Comparison of ENCODE assay signal across 8 mouse cellular contexts in the genomic region with DNA sequence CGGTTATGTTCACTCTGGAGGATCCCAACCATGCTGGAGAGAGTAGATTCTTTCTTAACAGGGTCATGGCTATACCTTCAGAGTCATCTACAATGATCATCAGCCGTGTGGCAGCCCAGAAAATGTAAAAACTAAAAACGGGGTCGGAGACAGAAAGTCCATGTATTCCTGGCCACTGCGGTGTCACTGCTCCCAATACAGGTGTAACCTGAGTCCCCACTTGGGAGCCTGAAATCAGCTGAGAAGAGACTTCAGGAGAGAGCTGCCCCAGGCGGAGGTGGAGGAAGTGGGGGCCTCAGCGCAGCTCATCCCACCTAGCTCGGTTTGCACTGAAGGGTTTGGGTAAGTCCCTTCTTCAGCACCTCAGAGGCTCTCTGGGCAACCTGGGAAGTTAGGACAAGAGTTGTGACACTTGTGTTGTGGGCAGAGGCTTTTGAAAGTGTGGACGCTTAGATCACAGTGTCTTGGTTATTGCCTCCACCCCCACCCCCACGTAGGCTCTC. TPM values are rescaled to one million over a fixed set of nuclear protein-coding genes. Genes with fewer than 3 reads are reported as not detected.
DNase-seq lines count a peak whose midpoint lies in the region; ATAC-seq and TF ChIP-seq lines count a peak whose summit lies in the region.

No protein-coding gene starts in this region.

- H3K4me2 ChIP-seq in kidney, embryonic 15.5 days = peak overlapping the region; percentile 68
- H3K4me2 ChIP-seq in hindbrain, embryonic 15.5 days = peak overlapping the region; percentile 73
- peak overlapping the region; percentile 52 for H3K4me2 ChIP-seq in midbrain, postnatal 0 days (ENCODE audit: low read depth, low read length, poor library complexity, severe bottlenecking)

- no peaks in the 10 kb centered on the region for H3K9me3 ChIP-seq in kidney, embryonic 15.5 days (replicated peaks)
- no peaks in the 10 kb centered on the region for H3K9me3 ChIP-seq in hindbrain, embryonic 15.5 days
- H3K9me3 ChIP-seq in midbrain, postnatal 0 days (ENCODE audit: low read length) = no peaks in the 10 kb centered on the region

- peak overlapping the region; percentile 53 for H3K4me3 ChIP-seq in kidney, embryonic 15.5 days (replicated peaks)
- H3K4me3 ChIP-seq in hindbrain, embryonic 15.5 days = peak overlapping the region; percentile 47
- peak overlapping the region; percentile 33 for H3K4me3 ChIP-seq in midbrain, postnatal 0 days (ENCODE audit: low read depth, low read length)

- TF ChIP-seq CTCF in midbrain, postnatal 0 days (IDR thresholded peaks at IDR 0.05) = no peak

- DNase-seq in kidney, postnatal 4 days = no peak
- DNase-seq in cerebellum, adult 8-10 months = peak; percentile 39
- no peak for DNase-seq in midbrain, postnatal 0 days (ENCODE audit: low spot score)
- no peak for DNase-seq in ovary, postnatal 10 days (ENCODE audit: low spot score)
- DNase-seq in spleen, postnatal 4 days (ENCODE audit: low spot score in 2 of 2) = no peak
- DNase-seq in frontal cortex, adult 2 months (ENCODE audit: extremely low spot score in 1 of 2, low spot score in 1 of 2) = no peak

- no peaks in the 10 kb centered on the region for H3K36me3 ChIP-seq in kidney, embryonic 15.5 days
- no peaks in the 10 kb centered on the region for H3K36me3 ChIP-seq in hindbrain, embryonic 15.5 days
- H3K36me3 ChIP-seq in midbrain, postnatal 0 days (ENCODE audit: insufficient read depth, low read length) = no peaks in the 10 kb centered on the region

- H3K27ac ChIP-seq in kidney, embryonic 15.5 days = no peak overlapping the region
- H3K27ac ChIP-seq in hindbrain, embryonic 15.5 days (replicated peaks) = peak overlapping the region; percentile 71; the same call in 1 of the 2 replicates
- no peak overlapping the region for H3K27ac ChIP-seq in midbrain, postnatal 0 days (ENCODE audit: low read depth, low read length)

- WGBS in kidney, embryonic 15.5 days = 36% methylated on average over 10 of the region's 10 CpGs
- WGBS in hindbrain, embryonic 15.5 days = 61% methylated on average over 10 of the region's 10 CpGs
- 55% methylated on average over 10 of the region's 10 CpGs for WGBS in midbrain, postnatal 0 days

- peak overlapping the region; percentile 53 for H3K9ac ChIP-seq in kidney, embryonic 15.5 days
- H3K9ac ChIP-seq in hindbrain, embryonic 15.5 days = peak overlapping the region; percentile 55
- peak overlapping the region; percentile 58 for H3K9ac ChIP-seq in midbrain, postnatal 0 days (replicated peaks; ENCODE audit: low read length, poor library complexity, severe bottlenecking)

- ATAC-seq in kidney, embryonic 15.5 days (replicated peaks; ENCODE audit: low FRiP score) = no peak
- 0 out of 2 replicates have a peak, but pooled peaks have one; percentile 0 for ATAC-seq in hindbrain, embryonic 15.5 days (ENCODE audit: low FRiP score, low read depth)
- ATAC-seq in midbrain, postnatal 0 days (ENCODE audit: low FRiP score) = no peak

- no peaks in the 10 kb centered on the region for H3K27me3 ChIP-seq in kidney, embryonic 15.5 days
- no peaks in the 10 kb centered on the region for H3K27me3 ChIP-seq in hindbrain, embryonic 15.5 days
- no peaks in the 10 kb centered on the region for H3K27me3 ChIP-seq in midbrain, postnatal 0 days (ENCODE audit: insufficient read depth, low read length)

- peaks cover 23% of the 10 kb centered on the region for H3K4me1 ChIP-seq in kidney, embryonic 15.5 days
- H3K4me1 ChIP-seq in hindbrain, embryonic 15.5 days (replicated peaks) = peaks cover 20% of the 10 kb centered on the region
- H3K4me1 ChIP-seq in midbrain, postnatal 0 days (ENCODE audit: insufficient read depth, low read length) = no peaks in the 10 kb centered on the region

RNA-seq across cellular contexts. Expression of a gene that starts 6.1 kb away (rescaled TPM):
- 68.4 and 70.7 TPM in 2 replicates for polyA plus RNA-seq in kidney, embryonic 15.5 days (2015; fragmentation: Nextera tagmentation; extraction: Ambion mirVana)
- 8.0 and 9.3 TPM in 2 replicates for polyA plus RNA-seq in hindbrain, embryonic 15.5 days (2015; fragmentation: Nextera tagmentation; extraction: Ambion mirVana)
- total RNA-seq in midbrain, postnatal 0 days (2014; rRNA removed) = 6.7 and 12.2 TPM in 2 replicates
- 6.3 and 8.0 TPM in 2 replicates for polyA plus RNA-seq in midbrain, postnatal 0 days (2015; fragmentation: Nextera tagmentation; extraction: Ambion mirVana)
- 3.5 and 4.7 TPM in 2 replicates for polyA plus RNA-seq in frontal cortex, adult 2 months (2012; rRNA removed)

RNA-seq across cellular contexts. Expression of a gene that starts 16.5 kb away (rescaled TPM):
- polyA plus RNA-seq in kidney, embryonic 15.5 days (2015; fragmentation: Nextera tagmentation; extraction: Ambion mirVana) = 0.13 and 0.14 TPM in 2 replicates
- 0.26 and 0.63 TPM in 2 replicates for polyA plus RNA-seq in hindbrain, embryonic 15.5 days (2015; fragmentation: Nextera tagmentation; extraction: Ambion mirVana)
- total RNA-seq in midbrain, postnatal 0 days (2014; rRNA removed) = 0.28 TPM in 1 of 2 replicates, not detected in the other
- 0.25 and 0.48 TPM in 2 replicates for polyA plus RNA-seq in midbrain, postnatal 0 days (2015; fragmentation: Nextera tagmentation; extraction: Ambion mirVana)
- 1.8 and 2.3 TPM in 2 replicates for polyA plus RNA-seq in frontal cortex, adult 2 months (2012; rRNA removed)
